ENCODE assay signal across 16 mouse cellular contexts in genomic region chr3:109707786-109708460, GRCm38 (mm10).
DNase-seq lines count a peak whose midpoint lies in the region; ATAC-seq and TF ChIP-seq lines count a peak whose summit lies in the region.
"Had no signal": no experiment of that assay in that cellular context is flagged by ENCODE, and none has a peak within 500 bp of the region (broad histone marks: within the 10 kb centered on the region; RNA-seq: fewer than 3 reads in every experiment).

No protein-coding gene starts in this region.

- no peak overlapping the region for H3K9ac ChIP-seq in midbrain, postnatal 0 days (replicated peaks; ENCODE audit: low read length, poor library complexity, severe bottlenecking)
- no peak overlapping the region for H3K9ac ChIP-seq in midbrain, embryonic 16.5 days (ENCODE audit: low read depth, low read length)
- H3K9ac ChIP-seq in heart, embryonic 12.5 days = no peak overlapping the region
- H3K9ac ChIP-seq: embryonic facial prominence, embryonic 12.5 days; hindbrain, embryonic 13.5 days; limb, embryonic 13.5 days; liver, postnatal 0 days had no signal

- H3K4me3 ChIP-seq in midbrain, postnatal 0 days (ENCODE audit: low read depth, low read length) = no peak overlapping the region
- H3K4me3 ChIP-seq in midbrain, embryonic 16.5 days (ENCODE audit: low read depth, low read length) = no peak overlapping the region
- no peak overlapping the region for H3K4me3 ChIP-seq in heart, embryonic 12.5 days
- H3K4me3 ChIP-seq: embryonic facial prominence, embryonic 12.5 days; hindbrain, embryonic 13.5 days; limb, embryonic 13.5 days had no signal

- no peak overlapping the region for H3K27ac ChIP-seq in midbrain, postnatal 0 days (ENCODE audit: low read depth, low read length)
- no peak overlapping the region for H3K27ac ChIP-seq in midbrain, embryonic 16.5 days (ENCODE audit: low read length)
- no peak overlapping the region for H3K27ac ChIP-seq in heart, embryonic 12.5 days (ENCODE audit: poor library complexity, severe bottlenecking)
- H3K27ac ChIP-seq: embryonic facial prominence, embryonic 12.5 days; hindbrain, embryonic 13.5 days; limb, embryonic 13.5 days; macrophage had no signal

- TF ChIP-seq CTCF in midbrain, postnatal 0 days (IDR thresholded peaks at IDR 0.05) = no peak

- no peaks in the 10 kb centered on the region for H3K9me3 ChIP-seq in midbrain, postnatal 0 days (ENCODE audit: low read length)
- no peaks in the 10 kb centered on the region for H3K9me3 ChIP-seq in midbrain, embryonic 16.5 days (replicated peaks; ENCODE audit: control insufficient read depth, low read length, poor library complexity, severe bottlenecking)
- no peaks in the 10 kb centered on the region for H3K9me3 ChIP-seq in heart, embryonic 12.5 days (replicated peaks)
- H3K9me3 ChIP-seq: embryonic facial prominence, embryonic 12.5 days; hindbrain, embryonic 13.5 days; limb, embryonic 13.5 days had no signal

- no peak overlapping the region for H3K4me2 ChIP-seq in midbrain, postnatal 0 days (ENCODE audit: low read depth, low read length, poor library complexity, severe bottlenecking)
- no peak overlapping the region for H3K4me2 ChIP-seq in midbrain, embryonic 16.5 days (ENCODE audit: low read length)
- H3K4me2 ChIP-seq in heart, embryonic 12.5 days = no peak overlapping the region
- H3K4me2 ChIP-seq: embryonic facial prominence, embryonic 12.5 days; hindbrain, embryonic 13.5 days; limb, embryonic 13.5 days had no signal

- WGBS in midbrain, postnatal 0 days = 76% methylated on average over 2 of the region's 2 CpGs
- 71% methylated on average over 2 of the region's 2 CpGs for WGBS in midbrain, embryonic 16.5 days
- WGBS in heart, embryonic 12.5 days = 79% methylated on average over 2 of the region's 2 CpGs

- no peaks in the 10 kb centered on the region for H3K4me1 ChIP-seq in midbrain, postnatal 0 days (ENCODE audit: insufficient read depth, low read length)
- H3K4me1 ChIP-seq in midbrain, embryonic 16.5 days (ENCODE audit: control insufficient read depth, insufficient read depth, low read length) = no peaks in the 10 kb centered on the region; the same call in 1 of the 2 replicates
- H3K4me1 ChIP-seq in heart, embryonic 12.5 days (replicated peaks) = peaks cover 6% of the 10 kb centered on the region
- H3K4me1 ChIP-seq: embryonic facial prominence, embryonic 12.5 days; hindbrain, embryonic 13.5 days; limb, embryonic 13.5 days had no signal

- H3K36me3 ChIP-seq in midbrain, postnatal 0 days (ENCODE audit: insufficient read depth, low read length) = no peaks in the 10 kb centered on the region
- no peaks in the 10 kb centered on the region for H3K36me3 ChIP-seq in midbrain, embryonic 16.5 days (ENCODE audit: control insufficient read depth, insufficient read depth, low read length)
- H3K36me3 ChIP-seq in heart, embryonic 12.5 days = no peaks in the 10 kb centered on the region
- H3K36me3 ChIP-seq: embryonic facial prominence, embryonic 12.5 days; hindbrain, embryonic 13.5 days; limb, embryonic 13.5 days had no signal

- ATAC-seq in frontal cortex, adult (ENCODE audit: low TSS enrichment) = peak; percentile 65
- no peak for ATAC-seq in midbrain, postnatal 0 days (ENCODE audit: low FRiP score)
- no peak for ATAC-seq in midbrain, embryonic 16.5 days
- ATAC-seq in heart, embryonic 12.5 days (ENCODE audit: insufficient number of reproducible peaks, low FRiP score) = no peak
- ATAC-seq: liver, postnatal 0 days had no signal

- H3K27me3 ChIP-seq in midbrain, postnatal 0 days (ENCODE audit: insufficient read depth, low read length) = no peaks in the 10 kb centered on the region
- no peaks in the 10 kb centered on the region for H3K27me3 ChIP-seq in midbrain, embryonic 16.5 days (ENCODE audit: control insufficient read depth, insufficient read depth, low read depth, low read length)
- H3K27me3 ChIP-seq in heart, embryonic 12.5 days (replicated peaks) = no peaks in the 10 kb centered on the region
- H3K27me3 ChIP-seq: embryonic facial prominence, embryonic 12.5 days; hindbrain, embryonic 13.5 days; limb, embryonic 13.5 days had no signal

- DNase-seq in frontal cortex, postnatal 25 days (ENCODE audit: low spot score in 2 of 2) = no peak
- peak; percentile 85 for DNase-seq in midbrain, postnatal 0 days (ENCODE audit: low spot score)
- DNase-seq in cerebellum, postnatal 14 days = peak; percentile 81 to 92
- DNase-seq in layer of hippocampus, postnatal 36 days = peak; percentile 15 to 18
- DNase-seq in thymus, postnatal 14 days = no peak
- DNase-seq: adrenal gland, adult 8-10 months; kidney, adult 2 months; liver, postnatal 0 days; midbrain, embryonic 14.5 days had no signal

Comparison
In these comparisons a context has a peak if more than half of its experiments do, and no peak if none do; other contexts are left out.
1. DNase-seq: peak in midbrain, postnatal 0 days (single experiment), cerebellum, postnatal 14 days (2 of 2) and layer of hippocampus, postnatal 36 days (2 of 2); none in frontal cortex, postnatal 25 days (0 of 2) and thymus, postnatal 14 days (single experiment).